Mouse (Mus musculus) testis, postnatal 10 days (tissue): ENCODE data around the gene Olfr767.
A peak's percentile ranks its signal among the peaks of the same experiment; 100 is the strongest.
"Not testable (repeated sequence)": the region's sequence is repeated elsewhere in the genome, so short reads cannot be mapped to it uniquely, and the experiment has no call there.

Experiments used
- DNase-seq: peaks from one replicate; pipeline ENCODE4 v3.0.0; 2021; ENCODE audit warnings: low spot score

The Olfr767 gene

GRCm38 (mm10) chr10:129082810-129083209 is at the start of gene Olfr767:
Gene Olfr767 (minus strand): TSS chr10:129082910.
- DNase-seq = not testable (repeated sequence)

- no peak for DNase-seq
These were observed 35.1 kb upstream of the Olfr767 start, which contains the start of gene Olfr769 for GRCm38 (mm10) chr10:129117761-129118160. Gene Olfr769 (minus strand): TSS chr10:129117861.

GRCm38 (mm10) chr10:129115146-129115545 is 32.4 kb upstream of the Olfr767 start:
- DNase-seq = no peak

- DNase-seq = no peak
These were observed 18.5 kb upstream of the Olfr767 start for GRCm38 (mm10) chr10:129101231-129101630.

DNA sequence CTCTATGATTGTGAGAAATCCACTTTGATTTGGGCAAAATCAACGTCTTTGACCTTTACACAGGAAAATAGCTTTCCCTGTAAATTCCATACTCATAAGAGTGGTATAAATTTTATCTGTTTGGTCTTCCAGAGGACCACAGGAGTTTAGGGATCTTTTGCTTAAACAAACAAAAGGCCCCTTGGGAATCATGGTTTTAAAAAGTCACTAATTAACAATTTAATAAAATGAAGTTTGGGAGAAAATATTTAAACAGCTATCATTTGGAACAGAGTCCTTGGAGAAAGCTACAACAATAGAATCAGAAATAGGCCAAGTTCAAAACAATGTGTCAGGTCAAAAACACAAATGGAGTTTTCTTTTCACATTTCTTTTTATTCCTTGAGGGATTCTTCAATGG is 16.6 kb upstream of the Olfr767 start, which contains the start of gene Olfr768:
Gene Olfr768, minus strand, starts transcription at position 101 of the 400 bp plus-strand sequence.
- no peak for DNase-seq

- DNase-seq = no peak
These were observed 13.8 kb downstream of the Olfr767 start, which contains the start of gene Olfr766-ps1 for GRCm38 (mm10) chr10:129068877-129069276. Gene Olfr766-ps1 (minus strand): TSS chr10:129068977.

DNA sequence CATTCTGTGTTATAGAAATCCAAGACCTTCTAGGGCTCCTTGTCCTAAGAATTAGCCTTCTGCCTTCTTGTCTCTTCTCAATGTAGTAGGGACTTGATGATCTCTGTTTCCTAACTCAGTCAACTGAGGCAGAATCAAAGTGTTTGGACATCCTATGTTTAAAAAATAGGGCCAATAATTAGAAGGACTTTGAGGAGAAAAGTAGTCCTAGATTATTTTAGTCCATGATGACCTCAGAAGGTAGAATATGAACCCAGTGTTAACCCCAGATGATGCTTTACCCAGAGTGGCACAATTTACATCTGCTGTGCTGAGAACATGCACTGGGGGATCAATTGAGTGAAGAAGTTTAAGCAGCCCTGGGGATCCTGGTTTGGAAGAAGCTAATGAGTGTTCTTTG is 32.8 kb downstream of the Olfr767 start, which contains the start of gene Olfr765:
Gene Olfr765, minus strand, starts transcription at position 101 of the 400 bp plus-strand sequence.
- not testable (repeated sequence) for DNase-seq

- no peak for DNase-seq
These were observed 42.9 kb downstream of the Olfr767 start, which contains the start of gene Olfr764-ps1 for GRCm38 (mm10) chr10:129039796-129040195. Gene Olfr764-ps1 (minus strand): TSS chr10:129039896.

DNA sequence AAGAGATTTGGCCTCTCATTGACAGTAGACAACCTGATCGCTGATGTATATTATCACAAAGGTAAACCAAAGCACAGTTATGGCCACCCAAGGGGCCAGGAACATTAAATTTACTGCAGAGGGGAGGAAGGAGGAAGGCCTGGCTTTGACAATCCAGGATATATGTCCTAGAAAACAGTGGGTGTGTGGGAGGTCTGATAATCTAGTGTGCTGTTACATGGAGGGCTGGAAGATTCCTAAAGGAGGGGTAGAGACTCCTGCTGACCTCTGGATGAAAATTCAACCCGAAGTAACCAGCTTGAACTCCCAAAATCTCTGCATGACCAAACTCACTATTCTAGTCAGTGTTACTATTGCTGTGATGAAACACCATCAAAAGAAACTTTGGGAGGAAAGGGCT is 54.4 kb downstream of the Olfr767 start:
- no peak for DNase-seq

DNA sequence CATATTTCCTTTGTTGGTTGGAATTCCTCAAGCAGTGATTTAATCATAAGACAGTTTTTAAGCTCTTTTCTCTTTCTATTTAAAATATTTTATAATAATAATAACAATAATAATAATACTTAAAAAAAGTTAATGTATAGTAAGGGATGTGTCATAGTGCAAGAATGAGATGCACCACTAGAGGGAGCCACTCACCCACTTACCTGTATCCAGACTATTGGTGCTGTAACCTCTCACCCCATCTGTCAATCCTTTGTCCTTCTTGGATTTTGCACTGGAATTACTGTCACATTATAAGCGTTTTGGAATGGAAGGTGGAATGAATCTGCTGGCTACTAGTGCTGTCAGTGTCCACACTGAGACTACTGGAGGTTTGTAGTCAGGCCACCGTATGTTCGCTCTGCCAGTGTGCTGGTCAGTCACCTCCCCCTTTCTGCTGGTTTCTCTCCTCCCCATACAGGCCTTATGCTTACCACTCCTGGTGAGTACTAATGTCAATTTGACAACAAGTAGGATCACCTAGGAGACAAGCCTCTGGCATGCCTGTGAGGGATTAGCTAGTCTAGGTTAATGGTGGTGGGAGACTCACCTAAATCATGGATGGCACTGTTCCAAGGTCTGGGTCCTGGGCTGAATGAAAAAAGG is 56.6 kb downstream of the Olfr767 start:
- peak; percentile 66 for DNase-seq
